Mouse (Mus musculus) layer of hippocampus, adult 18-20 months (tissue): Measurements from ENCODE around the gene Pea15a. TPM values are rescaled to one million over a fixed set of nuclear protein-coding genes. Genes with fewer than 3 reads are reported as not detected.

Experiments
- DNase-seq, 2 experiments: peaks; one replicate each; pipeline ENCODE4 v3.0.0; 2022; ENCODE audit warnings: low spot score in 2 of 2
- total RNA-seq, 2 experiments: library from RNA; stranded (reverse); gene quantifications; 2 replicates each; pipeline ENCODE4 v1.2.3; 2021

The Pea15a gene
- total RNA-seq, 2 experiments from 2014 or later: 445 to 478 TPM

- DNase-seq: peak in 1 of 2 experiments; percentile 55
These were observed 890 bp downstream of the Pea15a start for GRCm38 (mm10) chr1:172205741-172206087.

GRCm38 (mm10) chr1:172204814-172205740 is 1.5 kb downstream of the Pea15a start:
- DNase-seq: peak in 1 of 2 experiments; percentile 38

- no peak for DNase-seq
These were observed 2.4 kb downstream of the Pea15a start for GRCm38 (mm10) chr1:172204033-172204813.

- no peak for DNase-seq
These were observed 3.0 kb downstream of the Pea15a start for GRCm38 (mm10) chr1:172203566-172203965.

GRCm38 (mm10) chr1:172202894-172203522 is 3.6 kb downstream of the Pea15a start:
- DNase-seq: peak in 1 of 2 experiments; percentile 32

GRCm38 (mm10) chr1:172201967-172202880 is 4.4 kb downstream of the Pea15a start:
- peak in 1 of 2 experiments; percentile 22 for DNase-seq

GRCm38 (mm10) chr1:172200871-172201447 is 5.6 kb downstream of the Pea15a start:
- DNase-seq: peak; percentile 71 to 88

GRCm38 (mm10) chr1:172200161-172200560 is 6.4 kb downstream of the Pea15a start:
- no peak for DNase-seq

GRCm38 (mm10) chr1:172198996-172199395 is 7.6 kb downstream of the Pea15a start:
- no peak for DNase-seq

GRCm38 (mm10) chr1:172198316-172198715 is 8.3 kb downstream of the Pea15a start:
- DNase-seq: no peak

GRCm38 (mm10) chr1:172197851-172198250 is 8.8 kb downstream of the Pea15a start:
- no peak for DNase-seq

- no peak for DNase-seq
These were observed 9.5 kb downstream of the Pea15a start for GRCm38 (mm10) chr1:172197146-172197545.

- DNase-seq: no peak
These were observed 12.2 kb downstream of the Pea15a start for GRCm38 (mm10) chr1:172194435-172194834.

- no peak for DNase-seq
These were observed 14.4 kb downstream of the Pea15a start for GRCm38 (mm10) chr1:172192217-172192616.

- DNase-seq: no peak
These were observed 15.0 kb downstream of the Pea15a start for GRCm38 (mm10) chr1:172191578-172191977.

GRCm38 (mm10) chr1:172188891-172189290 is 17.7 kb downstream of the Pea15a start:
- no peak for DNase-seq

GRCm38 (mm10) chr1:172186401-172187289 is 20.0 kb downstream of the Pea15a start:
- no peak for DNase-seq

GRCm38 (mm10) chr1:172183915-172184314 is 22.7 kb downstream of the Pea15a start:
- DNase-seq: no peak

GRCm38 (mm10) chr1:172183056-172183455 is 23.5 kb downstream of the Pea15a start:
- no peak for DNase-seq
